Mouse (Mus musculus): Measurements from ENCODE around the gene Mical1.

DNA sequence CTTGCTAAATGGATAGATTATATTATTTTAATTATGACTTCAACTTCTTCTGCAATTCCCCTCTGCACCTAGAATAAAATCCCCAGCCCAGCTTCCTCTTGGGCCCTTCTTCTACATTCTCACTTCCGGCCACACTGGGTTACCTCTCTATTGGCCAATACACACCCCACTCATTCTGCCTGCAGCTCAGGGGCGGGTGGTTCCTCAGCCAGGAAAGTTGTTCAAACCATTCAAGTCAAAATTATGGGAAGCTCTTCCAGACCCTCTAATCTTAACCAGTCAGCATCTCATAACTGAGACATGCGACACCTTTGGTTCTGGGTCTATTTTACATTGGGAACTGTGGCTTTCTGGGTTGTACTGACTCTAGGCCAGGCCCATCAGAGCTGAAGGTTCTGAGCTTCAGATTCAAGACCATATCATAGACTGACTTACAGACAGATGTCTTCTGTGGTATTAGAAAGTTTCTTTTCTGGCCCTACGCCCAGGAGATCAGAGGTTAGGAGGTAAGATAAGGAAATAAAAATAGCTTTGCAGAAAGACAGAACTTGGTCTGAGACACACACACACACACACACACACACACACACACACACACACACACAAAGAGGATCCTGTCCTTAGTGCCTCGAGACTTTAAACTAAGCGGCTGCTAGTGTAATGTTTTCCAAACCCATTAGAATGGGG, 2.2 kb upstream of the Mical1 start:
- TF ChIP-seq CTCF (IDR thresholded peaks at IDR 0.05; ENCODE audit: low read depth) (no peak), EP300 (IDR thresholded peaks at IDR 0.05; ENCODE audit: low read depth) (no peak)
